Mouse (Mus musculus) embryonic facial prominence, embryonic 10.5 days (tissue): ENCODE measurements around the gene Gm5426. TPM values are rescaled to one million over a fixed set of nuclear protein-coding genes. Genes with fewer than 3 reads are reported as not detected.
"Not testable (repeated sequence)": the region's sequence is repeated elsewhere in the genome, so short reads cannot be mapped to it uniquely, and the experiment has no call there.

Experiments used
- DNase-seq: peaks from one replicate; pipeline ENCODE4 v3.0.0-alpha.2; 2017; ENCODE audit warnings: low spot score
- H3K27ac ChIP-seq: fragments of 300-500 bp; sonication (generic); replicated peaks from 2 replicates; pipeline ENCODE4 v1.5.1; 2016; ENCODE audit warnings: mild to moderate bottlenecking
- H3K27me3 ChIP-seq: fragments of 300-500 bp; sonication (generic); replicated peaks from 2 replicates; pipeline ENCODE4 v1.6.1; 2016; ENCODE audit warnings: low read depth, mild to moderate bottlenecking; ENCODE audit not compliant: poor library complexity, severe bottlenecking
- H3K36me3 ChIP-seq: fragments of 300-500 bp; sonication (generic); replicated peaks from 2 replicates; pipeline ENCODE4 v1.6.1; 2016; ENCODE audit warnings: mild to moderate bottlenecking, moderate library complexity
- H3K4me1 ChIP-seq: fragments of 300-500 bp; sonication (generic); 2 replicates; pipeline ENCODE4 v1.6.1; 2016
- H3K4me3 ChIP-seq: fragments of 300-500 bp; sonication (generic); 2 replicates; pipeline ENCODE4 v1.5.1; 2016; ENCODE audit warnings: mild to moderate bottlenecking, moderate library complexity
- H3K9me3 ChIP-seq: fragments of 300-500 bp; sonication (generic); 2 replicates; pipeline ENCODE4 v1.6.1; 2016; ENCODE audit warnings: mild to moderate bottlenecking
- WGBS: fragments of 180-500 bp; shearing (Covaris S2); methylation state at CpG from one replicate; pipeline ENCODE4 v1.1.7; 2016; 5-methylcytosine and 5-hydroxymethylcytosine counted together
- polyA plus RNA-seq: library from polyadenylated mRNA; unstranded; fragments of >200 nt; fragmentation: Nextera tagmentation; extraction: Ambion mirVana; gene quantifications from 2 replicates; pipeline ENCODE4 v1.2.1, GENCODE M21; 2016

Gene Gm5426
- polyA plus RNA-seq = not detected in 2 replicates

DNA sequence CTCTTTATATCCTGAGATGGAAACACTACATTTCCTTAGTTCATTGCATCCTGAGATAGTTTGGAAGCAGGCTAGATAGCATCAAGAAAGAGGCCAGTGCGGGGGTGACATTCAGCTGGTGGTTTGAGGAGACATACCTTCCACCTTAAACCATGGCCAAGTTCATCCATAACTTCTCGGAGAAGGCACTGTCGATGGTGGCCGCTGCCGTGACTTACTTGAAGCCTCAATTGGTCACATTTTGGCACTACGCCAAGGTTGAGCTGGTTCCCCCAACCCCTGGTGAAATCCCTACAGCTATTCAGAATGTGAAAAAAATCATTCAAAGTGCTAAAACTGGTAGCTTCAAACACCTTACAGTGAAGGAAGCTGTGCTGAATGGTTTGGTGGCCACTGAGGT, at the start of gene Gm5426:
Gm5426 (plus strand) TSS at position 153 of the 400 bp plus-strand sequence.
- not testable (repeated sequence) for H3K27me3 ChIP-seq, H3K4me3 ChIP-seq, H3K36me3 ChIP-seq, H3K27ac ChIP-seq, H3K9me3 ChIP-seq, H3K4me1 ChIP-seq, DNase-seq
- 97% methylated on average over 6 of the region's 6 CpGs for WGBS

DNA sequence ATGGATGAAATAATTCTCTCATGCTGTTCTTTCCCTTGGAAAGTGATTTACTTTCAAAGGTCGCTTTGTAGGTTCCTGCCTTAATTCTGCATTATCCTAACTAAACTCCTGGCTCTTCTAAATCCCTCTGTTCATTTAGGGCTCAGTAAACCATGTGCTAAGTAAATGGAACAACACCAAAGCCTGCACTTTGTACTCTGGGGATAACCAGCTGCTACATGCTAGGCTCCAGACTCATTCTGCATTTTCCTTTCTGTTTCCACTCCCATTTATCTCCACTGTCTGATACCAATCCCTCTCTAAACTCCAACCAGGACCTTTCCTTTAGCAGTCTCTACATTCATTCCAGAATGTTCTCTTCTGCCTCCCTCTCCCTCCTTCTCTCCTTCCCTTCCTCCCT, 46.7 kb upstream of the Gm5426 start:
- Histone ChIP-seq H3K27ac (no peak overlapping the region), H3K27me3 (no peaks in the 10 kb centered on the region), H3K36me3 (no peaks in the 10 kb centered on the region), H3K9me3 (no peaks in the 10 kb centered on the region), H3K4me3 (no peak overlapping the region), H3K4me1 (0 out of 2 replicates have a peak, but pooled peaks cover 4% of the 10 kb centered on the region)
- no peak for DNase-seq
- 68% methylated on average over 1 of the region's 1 CpGs for WGBS

DNA sequence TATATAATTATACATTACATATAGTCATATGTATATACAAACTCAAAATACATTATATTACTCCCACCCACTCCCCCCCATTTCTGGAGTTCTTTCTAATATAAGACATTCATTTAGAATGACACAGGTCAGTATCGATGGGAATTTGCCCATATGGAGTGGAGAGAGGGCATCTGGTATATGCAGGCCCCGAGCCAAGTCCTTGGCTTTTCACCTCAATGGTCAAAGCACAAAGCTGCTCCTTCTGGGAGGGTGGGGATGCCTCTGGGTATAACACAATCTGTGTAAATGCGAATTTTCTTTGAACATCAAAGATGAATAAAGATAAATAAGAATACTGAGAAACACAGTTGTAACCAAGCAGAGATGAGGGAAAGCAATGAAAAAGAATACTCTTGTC, 46.0 kb upstream of the Gm5426 start:
- Histone ChIP-seq H3K27ac (no peak overlapping the region), H3K4me1 (0 out of 2 replicates have a peak, but pooled peaks cover 4% of the 10 kb centered on the region), H3K4me3 (no peak overlapping the region), H3K27me3 (no peaks in the 10 kb centered on the region), H3K36me3 (no peaks in the 10 kb centered on the region), H3K9me3 (no peaks in the 10 kb centered on the region)
- no peak for DNase-seq
- WGBS = 84% methylated on average over 3 of the region's 3 CpGs

DNA sequence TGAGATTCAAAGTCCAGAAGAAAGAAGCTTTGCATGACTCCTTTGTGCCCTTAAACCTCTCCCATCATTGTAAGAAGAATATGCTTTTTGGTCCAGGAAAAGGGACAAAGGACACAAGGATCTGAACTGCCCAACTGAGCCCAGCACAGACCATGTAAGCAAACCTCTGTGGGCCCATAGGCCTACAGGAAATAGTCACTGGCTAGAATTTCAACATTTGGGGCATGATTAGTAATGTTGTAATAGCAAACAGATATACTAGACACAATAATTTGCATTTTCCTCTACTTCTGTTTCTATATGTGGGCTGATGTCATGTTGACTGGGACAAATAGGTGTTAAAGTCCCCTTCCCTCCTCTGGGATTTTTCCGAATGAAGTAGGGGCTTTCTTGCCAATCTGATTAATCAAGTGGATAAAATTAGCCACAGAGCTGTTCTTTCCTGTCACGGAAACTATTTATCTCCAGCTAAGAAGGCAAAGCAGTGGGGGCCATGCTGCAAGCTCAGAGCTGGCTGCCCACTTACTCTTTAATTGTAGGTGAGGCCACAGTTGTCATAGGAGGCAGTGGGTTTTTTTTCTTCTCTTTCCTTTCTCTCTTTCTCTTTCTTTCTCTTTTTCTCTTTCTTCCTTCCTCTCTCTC, 42.4 kb upstream of the Gm5426 start:
- H3K27me3 ChIP-seq = no peaks in the 10 kb centered on the region
- 0 out of 2 replicates have a peak, but pooled peaks cover 4% of the 10 kb centered on the region for H3K4me1 ChIP-seq
- no peak overlapping the region for H3K27ac ChIP-seq
- H3K36me3 ChIP-seq = no peaks in the 10 kb centered on the region
- DNase-seq = no peak
- no peaks in the 10 kb centered on the region for H3K9me3 ChIP-seq
- WGBS = 61% methylated on average over 2 of the region's 2 CpGs
- H3K4me3 ChIP-seq = no peak overlapping the region

DNA sequence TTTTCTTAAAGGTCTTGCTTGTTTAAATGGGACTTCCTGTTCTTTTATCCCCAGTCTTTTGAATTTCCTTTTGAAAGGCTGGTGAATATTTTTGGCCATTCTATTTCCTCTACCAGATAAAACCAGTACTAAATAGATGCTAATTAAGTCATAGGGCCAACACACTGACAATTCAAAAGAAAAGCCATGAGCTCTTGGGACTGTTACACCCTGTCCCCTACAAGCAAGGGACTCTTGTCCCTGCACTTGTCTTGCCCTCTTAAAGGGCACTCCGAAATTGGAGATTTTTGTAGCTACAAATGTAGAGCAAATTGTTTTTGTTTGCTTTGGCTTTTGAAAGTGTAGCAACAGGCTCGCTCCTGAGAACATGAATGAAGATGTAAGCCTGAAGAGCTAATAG, 41.8 kb upstream of the Gm5426 start:
- Histone ChIP-seq H3K4me1 (0 out of 2 replicates have a peak, but pooled peaks cover 4% of the 10 kb centered on the region), H3K4me3 (no peak overlapping the region), H3K9me3 (no peaks in the 10 kb centered on the region), H3K27me3 (no peaks in the 10 kb centered on the region), H3K27ac (no peak overlapping the region), H3K36me3 (no peaks in the 10 kb centered on the region)
- WGBS = 83% methylated on average over 2 of the region's 2 CpGs
- DNase-seq = no peak

DNA sequence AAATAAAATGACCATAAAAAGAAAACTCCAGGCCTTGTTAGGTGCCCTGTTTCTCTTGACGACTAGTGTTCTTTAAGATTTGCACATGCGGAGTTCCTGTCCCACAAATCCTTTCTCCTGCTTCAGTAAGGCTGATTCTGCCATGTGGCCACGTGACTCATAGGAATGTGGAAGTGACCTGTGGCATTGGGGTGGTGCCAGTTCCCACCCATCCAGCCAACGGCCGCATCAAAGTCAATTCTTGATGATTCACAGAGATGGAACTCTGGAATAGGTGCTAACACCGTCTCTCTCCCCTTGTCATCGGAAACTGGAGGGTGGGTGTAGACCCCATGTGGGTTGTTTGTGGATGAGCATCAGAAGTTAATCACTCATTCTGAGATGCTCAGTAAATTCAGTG, 39.7 kb upstream of the Gm5426 start:
- no peaks in the 10 kb centered on the region for H3K9me3 ChIP-seq
- DNase-seq = no peak
- H3K4me1 ChIP-seq = 0 out of 2 replicates have a peak, but pooled peaks cover 4% of the 10 kb centered on the region
- H3K27me3 ChIP-seq = no peaks in the 10 kb centered on the region
- 92% methylated on average over 7 of the region's 7 CpGs for WGBS
- H3K36me3 ChIP-seq = no peaks in the 10 kb centered on the region
- H3K27ac ChIP-seq = no peak overlapping the region
- H3K4me3 ChIP-seq = no peak overlapping the region

DNA sequence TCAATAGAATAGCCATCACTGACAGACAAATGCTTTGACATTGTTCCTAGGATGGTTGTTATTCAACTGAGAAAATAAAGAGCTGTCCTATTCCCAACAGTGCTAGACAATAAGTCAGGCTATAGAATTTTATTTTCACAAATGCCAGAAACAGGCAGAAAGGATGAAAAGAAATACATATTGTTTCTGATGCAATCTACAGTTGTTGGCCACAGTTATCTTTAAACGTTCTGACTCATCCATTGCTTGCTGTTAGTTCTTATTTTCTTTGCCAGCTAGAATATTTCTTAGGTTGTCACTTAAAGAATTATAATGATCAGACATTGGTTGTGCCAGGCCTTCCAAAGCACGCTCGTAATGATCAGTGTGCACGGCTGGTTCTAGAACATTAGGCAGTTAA, 35.4 kb upstream of the Gm5426 start:
- H3K4me1 ChIP-seq = no peaks in the 10 kb centered on the region
- H3K36me3 ChIP-seq = no peaks in the 10 kb centered on the region
- 89% methylated on average over 4 of the region's 4 CpGs for WGBS

DNA sequence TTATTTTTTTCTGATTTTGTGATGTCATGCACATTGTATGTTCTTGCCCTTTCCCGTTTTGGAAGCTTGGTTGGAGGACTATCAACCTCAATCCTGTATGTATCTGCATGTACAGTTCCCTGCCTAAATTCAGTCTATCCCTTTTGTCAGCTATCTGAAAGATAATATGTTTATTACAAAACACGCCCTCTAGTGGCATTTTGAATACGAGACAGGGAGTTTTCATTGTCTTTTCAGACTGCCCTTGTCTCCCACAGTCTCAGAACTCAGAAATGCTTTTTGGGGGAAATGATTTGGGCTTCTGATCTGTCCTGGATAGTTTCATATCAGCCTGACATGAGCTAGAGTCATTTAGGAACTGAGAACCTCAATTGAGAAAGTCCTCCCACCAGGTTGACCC, 32.2 kb upstream of the Gm5426 start:
- 44% methylated on average over 3 of the region's 3 CpGs for WGBS
- Histone ChIP-seq H3K27ac (no peak overlapping the region), H3K9me3 (no peaks in the 10 kb centered on the region)

More for the DNA sequence above, 35.4 kb upstream of the Gm5426 start:
- Histone ChIP-seq H3K27me3 (no peaks in the 10 kb centered on the region), H3K4me3 (no peak overlapping the region), H3K9me3 (no peaks in the 10 kb centered on the region), H3K27ac (no peak overlapping the region)
- DNase-seq = no peak

DNA sequence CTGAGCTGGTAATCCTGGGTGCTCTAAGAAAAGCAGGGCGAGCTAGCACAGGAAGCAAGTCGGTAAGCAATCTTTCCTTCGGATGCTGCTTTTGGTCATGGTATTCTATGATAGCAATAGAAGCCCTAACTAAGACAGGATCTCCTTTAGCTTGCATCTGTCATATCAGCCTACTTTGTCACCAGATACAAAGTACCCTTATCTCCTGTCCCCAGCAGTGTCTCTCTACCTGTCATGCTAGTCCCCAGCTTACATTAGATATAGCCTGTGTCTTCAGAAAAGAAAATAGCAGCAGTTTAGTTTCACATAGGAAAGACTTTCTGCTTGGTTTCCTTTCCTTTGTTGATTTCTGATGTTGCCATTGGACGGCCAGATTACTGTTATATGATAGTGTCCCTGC, 31.8 kb upstream of the Gm5426 start:
- WGBS = 88% methylated on average over 4 of the region's 4 CpGs
- Histone ChIP-seq H3K27ac (no peak overlapping the region), H3K36me3 (no peaks in the 10 kb centered on the region), H3K4me1 (no peaks in the 10 kb centered on the region), H3K27me3 (no peaks in the 10 kb centered on the region), H3K4me3 (no peak overlapping the region), H3K9me3 (no peaks in the 10 kb centered on the region)
- DNase-seq = no peak

More for the DNA sequence above, 32.2 kb upstream of the Gm5426 start:
- DNase-seq = no peak
- Histone ChIP-seq H3K36me3 (no peaks in the 10 kb centered on the region), H3K4me1 (no peaks in the 10 kb centered on the region), H3K4me3 (no peak overlapping the region), H3K27me3 (no peaks in the 10 kb centered on the region)

DNA sequence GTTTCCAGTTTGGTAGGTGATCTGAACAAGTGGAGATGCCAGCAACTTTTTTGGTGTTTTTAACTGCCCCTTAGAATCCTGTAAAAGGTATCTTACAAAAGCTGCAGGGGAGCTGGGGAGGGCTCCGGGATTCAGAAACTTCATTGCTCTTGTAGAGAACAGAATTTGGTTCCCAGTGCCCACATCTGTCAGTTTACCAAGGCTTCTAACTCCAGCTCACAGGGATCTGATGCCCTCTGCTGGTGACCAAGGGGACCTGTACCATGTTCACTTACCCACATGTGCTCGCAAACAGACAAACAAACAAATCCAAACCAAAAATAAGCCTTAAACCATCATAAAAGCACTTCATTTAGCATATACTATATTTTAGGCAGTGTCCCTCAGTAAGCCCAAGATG, 31.3 kb upstream of the Gm5426 start:
- Histone ChIP-seq H3K27me3 (no peaks in the 10 kb centered on the region), H3K4me1 (no peaks in the 10 kb centered on the region), H3K36me3 (no peaks in the 10 kb centered on the region), H3K4me3 (no peak overlapping the region), H3K9me3 (no peaks in the 10 kb centered on the region), H3K27ac (no peak overlapping the region)
- WGBS = 87% methylated on average over 2 of the region's 2 CpGs
- peak; percentile 16 for DNase-seq

DNA sequence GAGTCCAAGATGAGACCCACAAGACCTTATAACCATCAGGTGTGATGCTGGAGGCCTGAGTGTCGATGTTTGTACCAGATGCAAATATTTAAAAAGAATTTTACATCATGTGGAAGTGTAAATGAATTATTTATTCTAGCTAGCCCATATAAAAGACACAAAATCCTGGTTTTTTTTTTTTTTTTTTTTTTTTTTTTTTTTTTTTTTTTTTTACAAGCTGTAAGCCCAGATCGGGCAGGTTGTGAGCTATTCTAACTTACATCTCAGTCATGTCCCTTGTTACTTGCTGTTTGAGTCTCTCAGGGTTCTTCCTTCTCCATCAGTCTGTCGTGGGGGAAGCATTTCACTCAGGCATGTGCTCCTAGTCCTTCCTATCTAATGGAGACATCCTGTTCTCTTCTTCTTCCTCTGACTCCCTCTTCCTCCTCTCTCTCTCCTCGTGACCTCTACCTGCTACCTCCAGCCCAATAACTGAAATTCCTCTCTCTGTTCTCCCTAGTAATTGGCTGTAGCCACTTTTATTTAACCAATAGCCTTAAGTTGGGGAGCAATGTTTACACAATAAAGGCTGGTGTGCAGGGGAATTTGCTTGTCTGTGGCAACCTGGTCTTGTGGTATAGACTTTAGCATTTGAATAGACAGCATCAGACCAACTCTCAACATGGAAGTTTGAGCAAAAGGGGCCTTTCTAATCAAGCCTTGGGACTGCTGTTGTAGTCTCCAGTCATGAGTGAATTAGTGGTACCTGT, 29.3 kb upstream of the Gm5426 start:
- no peak overlapping the region for H3K4me3 ChIP-seq
- DNase-seq = no peak
- no peaks in the 10 kb centered on the region for H3K36me3 ChIP-seq
- 79% methylated on average over 4 of the region's 4 CpGs for WGBS
- H3K9me3 ChIP-seq = no peaks in the 10 kb centered on the region
- no peaks in the 10 kb centered on the region for H3K4me1 ChIP-seq
- H3K27me3 ChIP-seq = no peaks in the 10 kb centered on the region
- H3K27ac ChIP-seq = no peak overlapping the region

DNA sequence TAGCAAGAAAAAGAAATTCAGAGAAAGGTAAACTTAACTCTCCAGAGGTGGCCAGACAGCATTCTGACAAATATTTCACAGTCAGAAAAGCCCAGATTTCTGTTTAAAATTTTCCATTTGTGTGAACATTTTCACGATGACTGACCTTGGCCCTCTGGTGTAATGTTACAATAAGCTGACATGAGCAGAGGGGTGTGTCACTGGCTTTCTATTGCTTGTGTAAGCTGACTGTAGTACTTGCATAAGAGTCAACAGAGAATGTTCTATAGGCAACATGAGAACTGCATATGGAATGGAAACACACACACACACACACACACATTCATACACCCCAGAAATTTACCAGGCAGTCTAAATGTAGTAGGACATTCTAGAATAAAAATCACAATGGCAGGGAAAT, 28.6 kb upstream of the Gm5426 start:
- Histone ChIP-seq H3K27ac (no peak overlapping the region), H3K4me3 (no peak overlapping the region), H3K9me3 (no peaks in the 10 kb centered on the region), H3K4me1 (no peaks in the 10 kb centered on the region), H3K27me3 (no peaks in the 10 kb centered on the region), H3K36me3 (no peaks in the 10 kb centered on the region)
- no peak for DNase-seq
- 56% methylated on average over 1 of the region's 1 CpGs for WGBS

DNA sequence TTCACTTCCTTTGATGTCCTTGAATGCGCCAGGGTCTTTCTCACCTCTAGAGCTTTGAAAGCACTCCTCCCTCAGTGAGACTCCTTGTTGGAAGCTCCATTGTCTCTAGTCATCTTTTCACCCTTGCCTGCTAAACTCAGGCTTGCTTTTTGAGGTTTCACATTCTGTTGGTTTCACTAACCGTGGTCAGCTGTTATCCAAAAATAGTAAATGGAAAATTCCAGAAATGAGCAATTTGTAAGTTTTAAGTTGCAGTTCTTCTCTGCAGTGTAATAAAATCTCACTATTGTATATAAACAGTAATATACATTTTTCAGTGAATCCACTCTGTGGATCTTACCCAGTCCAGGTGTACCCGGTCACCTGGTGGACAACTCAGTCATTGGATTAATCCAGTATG, 21.1 kb upstream of the Gm5426 start:
- no peak for DNase-seq
- H3K4me3 ChIP-seq = no peak overlapping the region
- no peaks in the 10 kb centered on the region for H3K27me3 ChIP-seq
- H3K4me1 ChIP-seq = no peaks in the 10 kb centered on the region
- no peak overlapping the region for H3K27ac ChIP-seq
- WGBS = 90% methylated on average over 3 of the region's 3 CpGs
- no peaks in the 10 kb centered on the region for H3K36me3 ChIP-seq
- no peaks in the 10 kb centered on the region for H3K9me3 ChIP-seq
